Mouse (Mus musculus): Measurements from ENCODE around the gene Cpeb3.

- TF ChIP-seq CTCF (IDR thresholded peaks at IDR 0.05; ENCODE audit: low read depth, low read length), result no peak
- no peak for TF ChIP-seq GATA1 (IDR thresholded peaks at IDR 0.05; ENCODE audit: borderline replicate concordance, low read length)
- no peak for TF ChIP-seq POLR2AphosphoS5 (IDR thresholded peaks at IDR 0.05; ENCODE audit: insufficient replicate concordance, low read depth, low read length)
- no peak for TF ChIP-seq TAL1 (conservative IDR thresholded peaks at IDR 0.05; ENCODE audit: low read depth, low read length)
- TF ChIP-seq GATA2 (IDR thresholded peaks at IDR 0.05; ENCODE audit: borderline replicate concordance, low read depth, low read length), result no peak
Measured at GRCm38 (mm10) chr19:37115824-37116223, 92.6 kb downstream of the Cpeb3 start.
